Mouse (Mus musculus): ENCODE results near the gene Arrb1. TPM values are rescaled to one million over a fixed set of nuclear protein-coding genes. Genes with fewer than 3 reads are reported as not detected.

Arrb1 gene
- total RNA-seq, 2 experiments from 2014 or later = 17.2 to 26.4 TPM

- no peak for DNase-seq (ENCODE audit: low spot score)
- intact Hi-C loops (cut with DNase I) = loop anchor here (5.0 kb wide), 1 partner anchor 34 kb away; no protein-coding TSS in a partner anchor
These were observed 655 bp downstream of the Arrb1 start for GRCm38 (mm10) chr7:99535741-99536501.

- DNase-seq (ENCODE audit: low spot score) = no peak
- intact Hi-C loops (cut with DNase I) = loop anchor here (5.0 kb wide), 1 partner anchor 35 kb away; no protein-coding TSS in a partner anchor
These were observed 2.0 kb downstream of the Arrb1 start for GRCm38 (mm10) chr7:99537183-99537756.

- no peak for DNase-seq (ENCODE audit: low spot score)
- intact Hi-C loops (cut with DNase I) = loop anchor here (5.0 kb wide), 1 partner anchor 36 kb away; no protein-coding TSS in a partner anchor
These were observed 3.2 kb downstream of the Arrb1 start for GRCm38 (mm10) chr7:99538421-99538820.

- intact Hi-C loops (cut with DNase I) = loop anchor here (5.0 kb wide), 1 partner anchor 37 kb away; no protein-coding TSS in a partner anchor
- DNase-seq (ENCODE audit: low spot score) = peak; percentile 71
These were observed 4.1 kb downstream of the Arrb1 start for GRCm38 (mm10) chr7:99539201-99539891.

GRCm38 (mm10) chr7:99540016-99540415 is 4.8 kb downstream of the Arrb1 start:
- intact Hi-C loops (cut with DNase I) = no loop called here
- DNase-seq (ENCODE audit: low spot score) = no peak

- intact Hi-C loops (cut with DNase I) = no loop called here
- no peak for DNase-seq (ENCODE audit: low spot score)
These were observed 5.9 kb downstream of the Arrb1 start for GRCm38 (mm10) chr7:99541204-99541603.

GRCm38 (mm10) chr7:99544272-99544671 is 9.0 kb downstream of the Arrb1 start:
- no peak for DNase-seq (ENCODE audit: low spot score)
- intact Hi-C loops (cut with DNase I) = no loop called here

- intact Hi-C loops (cut with DNase I) = no loop called here
These were observed 10.8 kb downstream of the Arrb1 start for GRCm38 (mm10) chr7:99545885-99546745.

GRCm38 (mm10) chr7:99547584-99548487 is 12.6 kb downstream of the Arrb1 start:
- intact Hi-C loops (cut with DNase I) = no loop called here
- no peak for DNase-seq (ENCODE audit: low spot score)

More at GRCm38 (mm10) chr7:99545885-99546745, 10.8 kb downstream of the Arrb1 start:
- DNase-seq (ENCODE audit: low spot score) = peak; percentile 63

GRCm38 (mm10) chr7:99549668-99550067 is 14.4 kb downstream of the Arrb1 start:
- intact Hi-C loops (cut with DNase I) = no loop called here
- no peak for DNase-seq (ENCODE audit: low spot score)

- DNase-seq (ENCODE audit: low spot score) = no peak
- intact Hi-C loops (cut with DNase I) = no loop called here
These were observed 16.4 kb downstream of the Arrb1 start for GRCm38 (mm10) chr7:99551623-99552022.

GRCm38 (mm10) chr7:99553222-99553884 is 18.1 kb downstream of the Arrb1 start:
- no peak for DNase-seq (ENCODE audit: low spot score)
- intact Hi-C loops (cut with DNase I) = no loop called here

GRCm38 (mm10) chr7:99553885-99554269 is 18.6 kb downstream of the Arrb1 start:
- no peak for DNase-seq (ENCODE audit: low spot score)
- intact Hi-C loops (cut with DNase I) = no loop called here

GRCm38 (mm10) chr7:99555862-99556261 is 20.6 kb downstream of the Arrb1 start:
- DNase-seq (ENCODE audit: low spot score) = no peak
- intact Hi-C loops (cut with DNase I) = loop anchor here (1.0 to 2.0 kb wide), 2 partner anchors 33 to 56 kb away; no protein-coding TSS in a partner anchor

- intact Hi-C loops (cut with DNase I) = no loop called here
- no peak for DNase-seq (ENCODE audit: low spot score)
These were observed 23.8 kb downstream of the Arrb1 start for GRCm38 (mm10) chr7:99559091-99559490.

- DNase-seq (ENCODE audit: low spot score) = no peak
- intact Hi-C loops (cut with DNase I) = no loop called here
These were observed 27.2 kb downstream of the Arrb1 start for GRCm38 (mm10) chr7:99562478-99562877.

- intact Hi-C loops (cut with DNase I) = no loop called here
- DNase-seq (ENCODE audit: low spot score) = no peak
These were observed 28.0 kb downstream of the Arrb1 start for GRCm38 (mm10) chr7:99563224-99563623.

GRCm38 (mm10) chr7:99565325-99565881 is 30.1 kb downstream of the Arrb1 start:
- no peak for DNase-seq (ENCODE audit: low spot score)
- intact Hi-C loops (cut with DNase I) = no loop called here

Measured in heart, postnatal 25 days (tissue).